Mouse (Mus musculus): ENCODE data around the gene Ephb6. TPM values are rescaled to one million over a fixed set of nuclear protein-coding genes. Genes with fewer than 3 reads are reported as not detected.
A peak's percentile ranks its signal among the peaks of the same experiment; 100 is the strongest.

The Ephb6 gene
- polyA plus RNA-seq, 1 experiment from 2014 or later, result 12.9 TPM

DNA sequence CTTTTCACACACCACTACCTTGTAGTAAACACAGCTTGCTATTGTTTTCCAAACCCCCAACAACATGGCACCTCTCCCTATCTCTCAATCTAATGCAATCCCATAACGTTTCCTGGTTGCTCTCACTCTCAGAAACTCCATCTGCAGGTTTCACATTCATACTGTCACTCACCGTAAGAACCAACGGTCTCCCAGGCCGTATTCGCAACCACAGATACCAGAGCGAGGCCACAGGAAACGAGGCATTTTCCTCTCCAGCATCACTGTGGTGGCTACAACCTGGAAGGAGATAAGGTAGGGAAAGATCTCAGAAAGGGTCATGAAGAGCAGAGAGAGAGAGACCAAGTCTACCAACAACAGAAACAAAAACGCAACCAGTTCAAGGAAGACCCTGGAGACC lies 49.4 kb downstream of the Ephb6 start:
- Histone ChIP-seq H3K27me3 (ENCODE audit: insufficient read depth, low read length) (no peaks in the 10 kb centered on the region), H3K27ac (ENCODE audit: low read depth) (no peak overlapping the region), H3K36me3 (ENCODE audit: insufficient read depth) (no peaks in the 10 kb centered on the region), H3K4me1 (ENCODE audit: insufficient read depth) (no peaks in the 10 kb centered on the region), H3K4me2 (no peak overlapping the region), H3K9me3 (ENCODE audit: low read depth, low read length) (no peaks in the 10 kb centered on the region), H3K4me3 (ENCODE audit: low read depth, low read length) (no peak overlapping the region), H3K9ac (no peak overlapping the region)
- no peak for ATAC-seq (ENCODE audit: insufficient read depth)
- 77% methylated on average over 8 of the region's 8 CpGs for WGBS
- DNase-seq, result no peak
- TF ChIP-seq CTCF (IDR thresholded peaks at IDR 0.05; ENCODE audit: low read depth), result no peak

DNA sequence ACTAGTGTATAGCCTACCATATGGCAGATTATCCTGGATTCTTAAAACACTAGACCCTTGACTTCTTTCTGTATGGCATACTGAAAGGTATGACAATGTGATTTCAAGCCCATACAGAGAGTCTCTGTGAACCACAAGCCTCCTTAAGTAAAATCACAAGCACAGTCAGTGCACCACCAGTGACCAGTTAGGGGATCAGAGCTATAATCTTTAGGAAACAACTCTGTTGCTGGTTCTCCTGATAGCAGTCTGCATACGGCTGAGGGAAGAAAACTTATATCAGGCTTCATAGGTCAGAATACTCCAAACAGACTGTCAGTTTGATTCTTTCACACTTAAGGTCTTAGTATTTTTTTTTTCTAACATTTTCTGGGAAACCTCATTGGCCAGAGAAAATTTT lies 53.2 kb downstream of the Ephb6 start:
- WGBS, result 34% methylated on average over 1 of the region's 1 CpGs
- H3K36me3 ChIP-seq (ENCODE audit: insufficient read depth), result no peaks in the 10 kb centered on the region
- H3K4me3 ChIP-seq (ENCODE audit: low read depth, low read length), result no peak overlapping the region
- no peak for DNase-seq
- no peaks in the 10 kb centered on the region for H3K4me1 ChIP-seq (ENCODE audit: insufficient read depth)
- TF ChIP-seq CTCF (IDR thresholded peaks at IDR 0.05; ENCODE audit: low read depth), result no peak
- H3K9me3 ChIP-seq (ENCODE audit: low read depth, low read length), result no peaks in the 10 kb centered on the region
- H3K4me2 ChIP-seq, result no peak overlapping the region
- H3K27ac ChIP-seq (ENCODE audit: low read depth), result no peak overlapping the region
- no peaks in the 10 kb centered on the region for H3K27me3 ChIP-seq (ENCODE audit: insufficient read depth, low read length)
- H3K9ac ChIP-seq, result no peak overlapping the region
- no peak for ATAC-seq (ENCODE audit: insufficient read depth)

DNA sequence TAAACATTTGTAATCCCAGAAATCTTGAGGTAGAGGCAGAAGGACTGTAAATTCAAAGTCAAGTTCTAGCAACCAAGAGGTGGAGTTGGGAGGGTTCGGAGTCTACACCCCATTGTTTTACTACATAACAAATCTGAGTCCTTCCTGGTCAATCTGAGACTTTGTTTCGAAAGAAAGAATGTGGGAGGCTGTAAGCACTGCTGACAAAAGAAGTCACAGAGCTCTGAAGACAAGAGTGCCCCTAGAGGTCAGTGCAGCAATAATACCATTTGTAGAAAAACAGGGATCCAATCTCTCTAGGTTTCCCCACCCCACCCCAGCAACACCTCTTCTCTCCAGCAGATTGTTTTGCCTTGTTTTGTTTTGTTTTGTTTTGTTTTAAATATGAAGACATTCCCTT lies 57.0 kb downstream of the Ephb6 start:
- WGBS, result 41% methylated on average over 2 of the region's 2 CpGs
- Histone ChIP-seq H3K27me3 (ENCODE audit: insufficient read depth, low read length) (no peaks in the 10 kb centered on the region), H3K9me3 (ENCODE audit: low read depth, low read length) (no peaks in the 10 kb centered on the region), H3K4me1 (ENCODE audit: insufficient read depth) (no peaks in the 10 kb centered on the region), H3K27ac (ENCODE audit: low read depth) (no peak overlapping the region), H3K36me3 (ENCODE audit: insufficient read depth) (no peaks in the 10 kb centered on the region), H3K4me2 (no peak overlapping the region), H3K4me3 (ENCODE audit: low read depth, low read length) (no peak overlapping the region), H3K9ac (no peak overlapping the region)
- DNase-seq (peak; percentile 39), ATAC-seq (ENCODE audit: insufficient read depth) (no peak)
- peak; percentile 47 for TF ChIP-seq CTCF (IDR thresholded peaks at IDR 0.05; ENCODE audit: low read depth)

Other genes starting within 250 kb of the Ephb6 start
- gene Prss3, start 227.8 kb upstream of the Ephb6 start, polyA plus RNA-seq (2014; fragmentation: Nextera tagmentation; extraction: Ambion mirVana), result not detected in 2 replicates
- gene Gm5771, start 213.1 kb upstream of the Ephb6 start, polyA plus RNA-seq (2014; fragmentation: Nextera tagmentation; extraction: Ambion mirVana), result not detected in 2 replicates
- gene Gm10334, start 159.3 kb upstream of the Ephb6 start, polyA plus RNA-seq (2014; fragmentation: Nextera tagmentation; extraction: Ambion mirVana), result not detected in 2 replicates
- gene Prss1, start 146.6 kb upstream of the Ephb6 start, polyA plus RNA-seq (2014; fragmentation: Nextera tagmentation; extraction: Ambion mirVana), result not detected in 2 replicates
- not detected in 2 replicates for gene Prss2, start 83.7 kb upstream of the Ephb6 start, polyA plus RNA-seq (2014; fragmentation: Nextera tagmentation; extraction: Ambion mirVana)
- 1.5 and 1.6 TPM in 2 replicates for gene Trpv6, start 30.9 kb downstream of the Ephb6 start, polyA plus RNA-seq (2014; fragmentation: Nextera tagmentation; extraction: Ambion mirVana)
- gene Trpv5, start 75.3 kb downstream of the Ephb6 start, polyA plus RNA-seq (2014; fragmentation: Nextera tagmentation; extraction: Ambion mirVana), result not detected in 2 replicates
- gene Llcfc1, start 78.9 kb downstream of the Ephb6 start, polyA plus RNA-seq (2014; fragmentation: Nextera tagmentation; extraction: Ambion mirVana), result not detected in 2 replicates
- gene Kel, start 98.9 kb downstream of the Ephb6 start, polyA plus RNA-seq (2014; fragmentation: Nextera tagmentation; extraction: Ambion mirVana), result 0.41 and 1.8 TPM in 2 replicates
- gene Olfr459, start 169.7 kb downstream of the Ephb6 start, polyA plus RNA-seq (2014; fragmentation: Nextera tagmentation; extraction: Ambion mirVana), result not detected in 2 replicates
- not detected in 2 replicates for gene Pip, start 242.1 kb downstream of the Ephb6 start, polyA plus RNA-seq (2014; fragmentation: Nextera tagmentation; extraction: Ambion mirVana)
- gene Sval2, start 247.5 kb downstream of the Ephb6 start, polyA plus RNA-seq (2014; fragmentation: Nextera tagmentation; extraction: Ambion mirVana), result not detected in 2 replicates